Mouse (Mus musculus): ENCODE results near the gene Cmtm7.

Gene Cmtm7

DNA sequence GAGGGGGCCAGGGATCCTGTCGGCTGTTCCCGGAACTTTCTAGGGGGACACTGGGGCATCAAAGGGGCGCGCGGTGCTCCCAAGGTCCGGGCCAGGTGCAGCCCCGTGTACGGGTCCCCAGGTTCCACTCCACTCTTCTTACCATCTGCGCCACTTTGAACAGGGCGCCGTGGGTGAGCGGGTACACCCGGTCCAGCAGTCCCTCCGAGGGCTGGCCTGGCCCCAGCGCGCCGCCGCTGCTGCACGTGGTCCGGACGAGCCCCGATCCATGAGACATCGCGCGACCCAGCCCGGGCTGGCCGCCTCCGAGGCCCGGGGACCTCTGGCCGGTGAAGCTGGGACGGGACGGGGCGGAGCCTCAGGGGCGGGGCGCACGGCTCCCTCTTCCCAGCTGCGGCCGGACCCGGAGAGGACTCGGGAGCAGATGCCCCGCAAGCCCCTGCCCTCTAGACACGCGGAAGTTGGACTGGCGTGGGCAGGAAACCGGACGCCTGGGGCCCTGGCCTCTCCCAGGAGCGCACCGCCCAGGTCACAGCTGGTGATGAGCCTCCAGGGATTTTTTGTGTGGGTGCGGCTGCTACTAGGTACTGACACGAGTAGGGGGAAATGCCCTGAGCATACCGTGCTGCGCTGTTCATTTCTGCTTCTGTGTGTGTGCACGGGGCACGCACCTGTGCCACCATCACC lies at the start of gene Cmtm7:
Gene Cmtm7, minus strand, starts transcription at position 331 of the 687 bp plus-strand sequence.
- DNase-seq (ENCODE audit: low spot score in 2 of 2), result peak; percentile 34 to 67

DNA sequence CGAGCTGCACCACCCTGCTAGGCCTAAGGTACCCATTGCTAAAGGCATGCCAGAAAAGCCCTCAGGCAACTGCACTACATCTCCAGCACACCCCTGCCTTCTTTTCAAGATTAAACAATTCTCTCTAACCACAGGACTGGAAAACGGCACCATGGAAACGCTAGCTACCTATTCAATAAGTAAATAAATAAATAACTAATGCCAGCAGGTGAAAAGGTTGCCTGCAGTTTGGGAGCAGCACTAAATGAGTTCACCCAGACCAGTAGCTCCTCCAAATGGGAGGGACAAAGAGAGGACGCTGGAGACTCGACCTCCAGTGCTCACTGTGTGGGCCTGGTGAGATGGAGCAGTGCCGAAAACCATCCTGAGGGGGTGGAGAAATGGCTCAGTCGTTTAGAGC lies 48.7 kb upstream of the Cmtm7 start:
- no peak for DNase-seq (ENCODE audit: low spot score in 2 of 2)

DNA sequence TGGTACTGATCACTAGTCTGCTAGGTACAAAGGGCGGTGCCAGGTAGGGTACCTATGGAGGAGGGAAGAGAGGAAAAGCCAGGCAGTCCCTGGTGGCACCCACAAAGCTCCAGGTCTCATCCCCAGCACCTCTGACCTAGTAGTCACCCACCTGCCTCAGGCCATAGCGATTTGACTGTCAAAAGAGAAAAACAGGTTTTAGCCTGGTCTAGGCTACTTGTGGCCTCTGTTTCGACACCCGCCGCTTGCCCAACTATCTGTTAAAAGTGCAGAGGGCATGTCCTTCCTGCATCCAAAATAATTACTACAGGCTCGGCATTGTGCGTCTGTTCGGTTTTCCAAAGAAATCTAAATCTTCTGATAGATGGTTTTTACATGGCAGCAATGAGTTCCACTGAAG lies 48.0 kb upstream of the Cmtm7 start:
- no peak for DNase-seq (ENCODE audit: low spot score in 2 of 2)

DNA sequence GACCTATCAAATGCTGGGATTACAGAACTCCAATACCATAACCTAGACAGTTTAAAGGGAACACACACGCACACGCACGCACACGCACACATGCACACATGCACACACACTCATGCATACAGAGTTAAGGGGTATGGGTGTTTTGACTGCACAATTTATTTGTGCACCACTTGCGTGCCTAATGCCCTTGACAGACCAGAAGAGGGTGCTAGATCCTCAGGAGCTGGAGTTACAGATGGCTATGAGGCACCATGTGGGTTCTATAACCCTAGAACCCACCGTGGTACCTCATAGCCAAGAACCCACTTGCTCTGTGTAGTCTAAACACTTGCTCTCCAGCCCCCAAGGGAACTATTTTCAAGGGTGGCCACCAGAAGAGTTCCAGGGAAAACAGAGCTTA lies 46.7 kb upstream of the Cmtm7 start:
- DNase-seq (ENCODE audit: low spot score in 2 of 2), result no peak

DNA sequence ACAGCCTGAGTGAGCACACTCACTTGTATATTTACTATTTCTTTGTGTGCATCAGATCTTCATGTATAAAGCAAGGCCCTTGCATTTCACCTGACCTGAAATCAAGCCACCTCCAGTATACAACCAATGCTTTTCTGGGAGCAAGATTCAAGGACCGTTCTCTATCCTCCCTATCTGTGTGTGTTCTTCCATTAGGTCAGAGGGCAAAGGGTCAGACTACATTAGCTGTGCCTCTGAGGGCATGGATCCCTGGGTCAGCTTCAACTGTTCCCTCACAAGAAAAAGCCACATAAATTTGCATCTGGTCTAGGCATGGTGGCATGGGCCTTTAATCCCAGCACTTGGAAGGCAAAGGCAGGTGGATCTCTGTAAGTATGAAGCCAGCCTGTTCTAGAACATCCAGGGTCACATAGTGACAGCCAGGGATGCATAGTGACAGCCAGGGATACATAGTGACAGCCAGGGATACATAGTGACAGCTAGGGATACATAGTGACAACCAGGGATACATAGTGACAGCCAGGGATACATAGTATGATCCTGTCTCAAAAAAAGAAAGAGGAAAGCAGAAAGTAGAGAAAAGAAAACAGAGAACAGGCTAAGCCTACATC lies 45.7 kb upstream of the Cmtm7 start:
- no peak for DNase-seq (ENCODE audit: low spot score in 2 of 2)

DNA sequence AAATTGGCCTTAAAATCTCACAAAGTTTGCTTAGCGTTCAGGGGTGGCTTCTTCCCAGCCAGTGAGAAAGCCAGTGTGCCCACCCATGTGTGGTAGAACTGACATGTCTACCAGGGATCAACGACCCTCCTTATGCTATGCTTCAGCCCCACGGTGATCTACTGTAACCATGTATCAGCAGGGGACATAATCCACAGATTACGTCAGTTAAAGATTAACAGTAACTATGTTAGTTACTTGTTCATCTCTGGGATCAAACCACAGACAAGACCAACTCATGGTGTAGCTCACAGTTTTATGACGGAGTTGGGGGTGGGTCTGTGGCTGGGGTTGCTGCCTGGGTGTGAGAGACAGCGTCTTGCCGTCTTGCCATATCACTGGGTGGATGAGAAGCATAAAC lies 42.5 kb upstream of the Cmtm7 start:
- DNase-seq (ENCODE audit: low spot score in 2 of 2), result no peak

DNA sequence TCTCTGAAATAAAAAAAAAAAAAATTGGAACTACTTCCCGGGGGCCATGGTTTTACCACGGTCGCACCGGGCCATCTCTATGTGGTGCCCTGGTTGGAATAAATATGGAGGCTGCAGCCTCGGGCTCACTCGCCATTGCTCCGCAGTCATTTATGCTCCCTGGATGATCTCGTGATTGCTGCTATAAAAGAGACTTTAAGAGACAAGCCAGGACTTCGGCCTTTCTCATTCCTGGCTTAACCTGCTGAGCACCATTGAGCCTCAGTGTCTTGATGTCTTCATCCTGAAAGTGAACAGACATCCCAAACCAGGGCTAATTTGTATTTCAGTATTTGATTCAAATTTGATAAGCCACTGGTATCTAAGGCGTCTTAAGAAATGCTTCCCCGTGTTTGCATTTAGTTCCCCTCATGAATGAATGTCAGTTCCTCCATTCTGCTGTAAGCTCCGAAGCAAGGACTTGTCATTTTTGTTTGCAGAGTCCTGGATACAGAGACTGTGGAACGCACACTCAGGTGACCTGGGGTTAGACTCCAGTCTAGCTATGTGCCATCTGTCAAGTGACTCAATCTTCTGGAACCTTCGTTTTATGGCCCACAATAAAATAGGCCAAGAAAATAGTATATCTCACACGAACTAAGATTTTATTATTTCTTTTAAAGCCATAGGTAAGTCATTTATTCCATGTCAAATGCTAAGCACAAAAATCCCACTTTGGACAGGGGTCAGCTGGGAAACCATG lies 40.1 kb upstream of the Cmtm7 start:
- DNase-seq (ENCODE audit: low spot score in 2 of 2), result no peak

DNA sequence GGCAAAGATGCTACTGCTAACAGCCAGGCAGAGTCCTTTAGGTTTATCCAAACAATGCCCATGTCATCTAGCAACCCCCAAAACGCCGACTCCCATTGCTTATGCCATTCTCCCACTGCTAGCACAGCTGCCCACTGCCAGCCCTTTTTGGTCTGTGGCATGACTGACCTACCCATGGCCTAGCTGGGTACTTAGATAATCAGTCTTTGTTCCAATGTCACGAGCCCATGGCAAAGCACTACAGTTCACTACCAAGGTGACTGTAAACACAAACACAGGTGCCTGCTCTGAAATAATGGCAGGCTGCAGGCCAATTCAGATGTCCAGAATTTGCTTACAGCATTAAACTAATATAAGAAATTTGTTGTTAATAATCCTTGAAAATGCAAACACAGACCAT lies 37.3 kb upstream of the Cmtm7 start:
- no peak for DNase-seq (ENCODE audit: low spot score in 2 of 2)

DNA sequence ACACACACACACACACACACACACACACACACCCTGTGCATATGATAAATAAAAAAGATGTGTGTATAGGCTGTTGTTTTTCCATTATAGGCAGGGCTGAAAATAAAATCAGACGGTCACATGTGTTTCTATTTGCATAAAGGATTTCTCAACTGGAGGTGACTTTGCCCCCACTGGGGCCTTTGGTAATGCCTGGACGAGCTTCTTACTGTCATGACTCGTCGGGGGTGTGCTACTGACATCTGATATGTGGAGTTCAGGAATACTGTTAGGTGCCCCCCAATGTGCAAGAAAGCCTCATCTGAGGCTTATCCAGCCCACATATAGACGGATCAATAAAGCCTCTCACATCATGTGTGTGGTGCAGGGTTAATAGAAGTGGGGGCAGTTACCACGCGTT lies 35.4 kb upstream of the Cmtm7 start:
- DNase-seq (ENCODE audit: low spot score in 2 of 2), result no peak

DNA sequence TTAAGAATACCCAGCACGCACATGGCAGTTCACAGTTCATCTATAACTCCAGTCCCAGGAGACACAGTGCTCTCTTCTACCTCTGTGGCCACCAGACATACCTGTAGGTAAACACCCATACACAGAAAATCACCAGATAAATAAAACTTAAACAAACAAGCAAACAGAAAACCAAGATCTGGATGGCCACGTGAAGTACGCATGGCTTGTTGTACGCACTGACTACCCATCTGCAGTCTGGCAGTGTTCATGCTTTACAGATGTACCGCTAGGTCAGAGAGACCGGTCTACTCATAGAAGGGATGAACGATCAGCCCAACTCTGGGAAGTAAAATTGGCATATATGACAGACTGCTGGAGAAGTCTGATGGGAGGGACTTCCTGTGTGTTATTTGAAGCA lies 34.5 kb upstream of the Cmtm7 start:
- no peak for DNase-seq (ENCODE audit: low spot score in 2 of 2)

DNA sequence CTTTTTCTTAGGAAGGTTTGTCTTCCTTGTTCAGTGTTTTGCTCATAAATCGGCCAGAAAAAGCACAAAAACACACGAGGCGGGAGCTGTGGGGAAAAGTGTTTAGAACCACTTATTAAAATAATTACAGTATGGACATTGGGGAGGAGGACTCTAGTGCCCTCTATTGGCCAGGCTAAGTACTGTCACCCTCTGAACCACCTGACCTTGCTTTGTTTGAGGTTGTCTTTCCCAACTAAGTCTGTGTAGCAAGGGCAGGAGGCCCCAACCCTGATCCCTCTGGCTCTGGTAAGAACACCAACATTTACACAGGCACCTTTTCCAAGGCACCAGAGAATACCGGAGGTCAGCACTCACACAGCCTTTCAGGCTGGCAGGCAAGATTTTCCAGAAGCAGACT lies 33.7 kb upstream of the Cmtm7 start:
- DNase-seq (ENCODE audit: low spot score in 2 of 2), result peak; percentile 6 to 11

DNA sequence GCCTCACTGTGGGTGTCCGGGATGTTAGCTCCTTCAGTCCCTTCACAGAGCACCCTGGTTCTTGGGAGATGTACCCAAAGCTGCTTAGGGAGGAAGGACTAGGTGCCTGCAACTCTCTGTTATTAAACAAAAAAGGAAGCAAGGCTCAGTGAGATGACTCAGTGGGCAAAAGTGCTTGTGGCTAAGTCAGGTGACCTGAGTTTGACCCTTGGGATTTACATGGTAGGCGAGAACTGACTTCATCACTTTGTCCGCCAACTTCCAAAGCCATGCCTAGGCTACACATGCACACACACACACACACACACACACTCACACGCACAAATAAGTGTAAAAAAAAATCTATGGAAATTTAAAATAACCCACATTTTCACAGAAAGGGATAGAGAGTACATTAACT lies 30.3 kb upstream of the Cmtm7 start:
- DNase-seq (ENCODE audit: low spot score in 2 of 2), result no peak

DNA sequence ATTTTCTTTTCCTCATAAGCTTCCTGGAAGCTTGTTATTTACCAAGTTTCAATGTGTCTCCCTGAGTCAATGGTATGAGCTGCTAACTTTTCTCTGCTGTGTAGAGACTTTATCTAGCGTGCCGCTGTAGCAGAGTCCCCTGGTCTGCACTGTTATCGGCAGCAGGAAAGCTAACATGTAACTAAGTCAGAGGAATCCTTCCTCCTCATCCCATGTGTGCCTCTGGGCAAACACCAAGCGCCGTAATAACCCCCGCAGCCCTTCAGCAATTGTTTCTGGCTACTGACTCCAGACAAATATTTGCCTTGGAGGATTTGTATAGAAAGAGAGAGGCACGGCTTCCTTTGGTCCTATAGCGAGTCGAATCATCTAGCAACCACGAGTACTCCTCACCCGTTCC lies 29.2 kb upstream of the Cmtm7 start:
- no peak for DNase-seq (ENCODE audit: low spot score in 2 of 2)

DNA sequence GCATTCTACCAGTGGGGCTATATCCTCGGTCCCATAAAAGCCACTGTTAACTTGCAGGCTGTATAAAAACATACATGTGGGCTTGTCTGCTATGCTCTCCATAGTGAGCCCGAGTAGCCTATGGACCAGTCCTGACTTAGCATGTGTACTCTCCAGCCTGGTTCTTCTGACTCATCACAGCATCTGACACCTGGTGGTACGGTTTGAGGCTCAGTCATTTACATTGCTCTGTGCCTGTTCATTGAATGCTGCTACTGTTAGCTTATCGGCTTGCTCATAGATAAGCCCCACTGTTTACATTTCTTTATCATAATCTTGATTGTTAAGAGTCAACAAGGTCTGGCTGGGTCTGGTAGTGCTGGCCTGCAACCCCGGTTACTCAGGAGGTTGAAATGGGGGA lies 27.0 kb upstream of the Cmtm7 start:
- DNase-seq (ENCODE audit: low spot score in 2 of 2), result peak; percentile 34

DNA sequence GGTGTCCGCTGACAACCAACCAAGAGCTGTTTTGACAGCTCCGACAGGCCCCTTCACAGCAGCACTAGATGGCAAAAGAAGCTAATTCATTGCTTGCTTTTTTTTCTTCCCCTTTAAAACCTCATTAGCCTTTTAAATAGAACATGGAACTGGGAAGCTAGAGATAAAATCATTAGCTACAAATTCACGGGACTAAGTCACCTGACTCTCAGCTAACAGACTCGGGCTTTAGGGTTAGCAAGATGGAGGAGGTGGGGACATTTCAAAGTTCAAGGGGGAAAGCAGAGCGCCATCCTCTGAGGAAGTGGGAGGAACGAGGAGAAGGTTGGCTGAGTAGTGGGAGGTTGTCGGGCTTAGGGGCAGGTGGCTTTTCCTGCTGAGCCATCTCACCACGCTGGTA lies 25.6 kb upstream of the Cmtm7 start:
- DNase-seq (ENCODE audit: low spot score in 2 of 2), result no peak

DNA sequence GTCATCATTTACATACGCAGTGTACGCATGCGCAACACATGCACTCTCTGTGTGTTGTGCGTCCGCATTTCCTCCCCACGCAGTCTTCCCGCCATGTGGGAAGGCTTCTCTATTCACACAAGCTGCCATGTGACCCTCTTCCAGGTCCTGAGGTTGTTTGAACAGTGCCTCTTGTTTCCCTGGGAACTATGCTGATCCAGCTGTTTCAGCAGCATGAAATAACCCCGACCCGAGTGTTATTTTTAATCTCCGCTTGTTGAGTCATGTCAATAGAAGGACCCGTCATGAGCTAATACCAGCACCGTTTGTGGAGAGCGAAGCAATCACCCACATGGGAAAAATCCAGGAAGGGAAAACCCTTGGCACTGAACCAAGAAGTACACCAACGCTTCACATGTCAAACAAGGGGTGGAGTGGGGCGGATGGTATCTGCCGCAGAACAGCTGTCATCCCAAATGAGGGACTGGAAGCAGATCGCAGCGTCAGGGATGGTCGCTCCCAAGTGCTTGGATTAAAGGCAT lies 23.6 kb upstream of the Cmtm7 start:
- no peak for DNase-seq (ENCODE audit: low spot score in 2 of 2)

DNA sequence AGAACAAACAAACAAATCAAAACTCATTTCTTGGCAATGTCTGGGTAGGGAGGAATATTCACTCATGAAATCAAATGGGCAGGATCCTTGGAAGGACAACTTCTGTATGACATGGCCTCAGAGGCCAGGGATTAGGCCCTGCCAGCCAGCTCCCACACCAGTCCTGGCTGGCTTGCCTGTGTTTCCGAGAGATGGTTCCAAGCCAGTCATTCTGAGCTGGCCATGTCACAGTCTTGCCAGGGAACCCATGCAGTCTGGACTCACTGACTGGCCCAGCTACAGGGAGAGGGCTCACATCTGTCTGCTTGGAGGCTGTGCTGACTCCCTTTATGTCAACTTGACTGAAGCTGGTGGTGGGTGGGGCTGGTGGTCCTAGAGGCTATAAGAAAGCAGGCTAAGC lies 20.5 kb upstream of the Cmtm7 start:
- peak in 1 of 2 experiments; percentile 8 for DNase-seq (ENCODE audit: low spot score in 2 of 2)

DNA sequence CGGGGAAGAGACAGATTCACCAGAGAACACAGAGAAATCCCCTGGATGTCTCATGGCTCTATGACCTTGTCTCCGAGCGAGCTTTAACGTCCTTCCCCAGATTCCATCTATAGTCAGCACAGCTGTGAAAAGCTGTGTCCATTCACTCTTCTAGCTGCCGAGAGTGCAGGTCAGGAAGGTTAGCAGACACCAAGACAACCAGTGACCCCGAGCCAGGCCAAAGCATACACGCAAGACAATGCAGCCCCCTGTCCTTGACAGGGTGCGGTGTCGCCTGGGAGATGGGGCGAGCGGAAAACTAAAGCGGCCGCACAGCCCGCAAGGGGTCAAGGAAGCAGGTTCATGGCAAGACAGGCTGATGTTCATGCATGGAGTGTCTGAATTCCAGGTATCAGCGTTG lies 19.6 kb upstream of the Cmtm7 start:
- DNase-seq (ENCODE audit: low spot score in 2 of 2), result no peak

DNA sequence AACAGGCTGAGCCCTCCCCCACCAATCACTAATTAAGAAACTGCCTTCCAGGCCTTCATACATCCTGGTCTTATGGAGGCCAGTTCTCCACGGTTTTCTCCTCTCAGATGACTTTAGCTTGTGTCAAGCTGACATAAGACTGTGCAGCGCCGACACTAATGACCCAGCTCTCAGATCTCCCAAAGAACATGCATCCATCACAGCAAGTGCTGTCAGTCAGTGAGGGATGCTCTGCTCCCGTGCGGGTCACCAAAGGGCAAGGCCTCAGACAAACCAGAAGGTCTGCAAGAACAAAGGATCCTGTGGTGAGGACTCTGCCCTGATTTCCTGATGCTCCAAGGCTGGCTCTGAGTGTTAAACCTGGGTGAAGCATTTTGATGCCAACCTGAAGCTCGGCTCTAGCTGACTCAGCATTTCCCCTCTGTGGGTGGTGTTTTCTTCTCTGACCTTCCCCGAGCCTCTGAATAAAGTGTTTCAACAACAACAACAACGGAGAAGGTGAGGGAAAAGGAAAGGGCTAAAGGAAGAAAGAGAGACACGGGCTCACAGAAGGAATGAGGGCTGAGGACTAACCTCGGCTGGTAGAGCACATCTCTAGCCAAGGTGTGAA lies 17.9 kb upstream of the Cmtm7 start:
- DNase-seq (ENCODE audit: low spot score in 2 of 2), result no peak

DNA sequence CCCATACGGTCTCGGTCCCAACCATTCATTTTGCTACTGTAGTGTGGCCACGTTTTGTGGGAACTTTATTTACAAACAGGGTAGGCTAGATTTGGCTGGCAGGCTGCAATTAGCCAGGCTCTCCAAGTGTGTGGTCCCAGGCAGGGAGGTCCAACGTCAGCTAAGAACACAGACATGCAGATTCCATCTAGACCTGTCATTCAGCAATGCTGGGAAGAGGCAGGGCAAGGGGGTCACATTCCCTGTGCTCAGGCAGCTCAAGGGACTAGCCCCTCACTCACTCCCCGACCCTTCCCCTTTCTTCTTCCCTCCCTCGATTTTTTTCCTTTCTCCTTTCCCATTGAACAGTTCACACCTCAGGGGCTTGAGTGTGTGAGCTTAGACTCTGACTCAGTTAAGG lies 17.2 kb upstream of the Cmtm7 start:
- no peak for DNase-seq (ENCODE audit: low spot score in 2 of 2)

DNA sequence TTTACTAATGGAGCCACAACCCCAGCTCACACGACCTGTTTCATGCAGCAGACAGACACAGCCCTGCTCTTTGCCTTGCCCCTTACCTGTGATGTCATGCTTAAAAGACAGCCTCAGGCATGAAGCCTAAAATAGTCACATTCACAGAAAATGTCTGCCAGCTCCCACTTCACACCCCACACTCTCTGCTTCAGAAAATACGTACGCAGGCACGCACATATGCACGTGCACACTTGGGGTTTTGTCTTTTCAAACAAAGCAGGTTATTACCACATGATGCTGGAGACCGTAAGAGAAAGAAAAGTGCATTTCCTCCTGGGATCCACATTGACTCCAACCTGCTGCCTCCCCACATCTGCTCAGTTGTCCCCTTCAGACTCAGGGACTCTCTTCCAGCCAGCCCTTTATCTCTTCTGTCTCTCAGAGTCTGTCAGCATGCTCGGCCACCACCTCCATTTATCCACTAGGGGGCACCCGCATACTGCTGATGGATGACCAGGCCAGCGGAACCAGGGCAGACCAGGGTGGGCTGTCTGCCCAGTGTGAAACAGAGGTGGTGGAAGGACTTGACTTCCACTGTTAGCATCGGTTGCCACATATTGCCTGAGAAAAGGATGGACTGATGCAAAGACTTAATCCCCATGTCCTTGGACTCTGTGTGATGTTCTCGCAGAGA lies 15.8 kb upstream of the Cmtm7 start:
- peak; percentile 79 to 80 for DNase-seq (ENCODE audit: low spot score in 2 of 2)

DNA sequence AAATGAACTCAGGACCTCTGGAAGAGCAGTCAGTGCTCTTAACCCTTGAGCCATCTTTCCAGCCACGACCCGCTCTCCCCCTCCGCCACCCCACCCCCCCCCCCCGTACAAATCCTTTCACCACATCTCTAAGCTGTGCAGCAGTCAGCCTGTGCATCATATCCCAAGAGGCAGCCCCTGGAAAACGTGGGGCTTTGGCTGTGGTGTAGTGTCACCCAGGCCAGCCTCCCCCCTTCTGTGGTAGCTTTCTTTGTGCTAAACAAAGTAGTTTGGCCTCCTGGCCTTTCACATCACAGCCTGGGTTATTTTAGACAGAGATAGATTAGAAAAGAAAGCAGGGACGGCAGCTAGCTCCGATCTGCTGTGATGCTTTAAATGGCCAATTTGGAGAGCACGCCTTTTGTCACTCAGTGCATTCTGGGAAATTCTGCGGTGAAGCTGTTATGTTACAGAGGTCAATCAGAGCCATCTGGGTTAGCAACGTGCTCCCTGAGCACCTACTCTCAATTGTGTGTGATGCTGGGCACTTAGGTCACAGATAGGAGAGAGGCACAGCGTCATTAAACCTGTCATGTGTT lies 14.9 kb upstream of the Cmtm7 start:
- no peak for DNase-seq (ENCODE audit: low spot score in 2 of 2)

All from urinary bladder, postnatal 36 days (tissue).